Mouse (Mus musculus): ENCODE data around the gene Usp7. TPM values are rescaled to one million over a fixed set of nuclear protein-coding genes. Genes with fewer than 3 reads are reported as not detected.
A peak's percentile ranks its signal among the peaks of the same experiment; 100 is the strongest.

The Usp7 gene
- total RNA-seq (2014; fragmentation: Nextera tagmentation), result 234 and 362 TPM in 2 replicates
- total RNA-seq (2017), result 132 and 150 TPM in 2 replicates
- polyA plus RNA-seq (2012), result 25.9 and 26.9 TPM in 2 replicates

DNA sequence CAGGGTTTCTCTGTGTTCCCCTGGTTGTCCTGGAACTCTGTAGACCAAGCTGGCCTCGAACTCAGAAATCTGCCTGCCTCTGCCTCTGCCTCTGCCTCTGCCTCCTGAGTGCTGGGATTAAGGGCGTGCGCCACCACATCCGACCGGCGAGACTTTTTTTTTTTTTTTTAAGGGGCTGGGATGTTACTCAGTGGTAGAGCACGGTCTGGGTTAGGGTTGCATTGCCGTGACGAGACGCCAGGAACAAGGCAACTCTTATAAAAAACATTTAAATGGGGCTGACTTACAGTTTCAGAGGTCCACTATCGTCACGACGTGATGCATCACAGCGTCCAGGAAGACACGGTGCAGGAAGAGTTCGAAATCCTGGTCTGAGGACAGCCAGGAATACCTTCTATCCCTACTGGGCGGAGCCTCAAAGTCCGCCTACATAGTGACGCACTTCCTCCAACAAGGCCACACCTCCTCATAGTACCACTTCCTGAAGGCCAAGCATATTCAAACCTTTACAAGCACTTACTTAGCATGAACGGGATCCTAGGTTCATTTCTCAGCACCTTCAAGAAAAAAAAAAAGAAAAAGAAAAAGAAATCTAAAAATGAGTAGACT, at the start of gene Usp7:
Gene Usp7, minus strand, starts transcription at position 360 of the 609 bp plus-strand sequence.
- DNase-seq (ENCODE audit: low spot score), result no peak
- no peaks in the 10 kb centered on the region for H3K36me3 ChIP-seq (replicated peaks)
- no peaks in the 10 kb centered on the region for H3K9me3 ChIP-seq (replicated peaks)
- no peak for ATAC-seq (ENCODE audit: extremely low read depth, insufficient number of reproducible peaks, low FRiP score, poor library complexity, severe bottlenecking)
- peaks cover 31% of the 10 kb centered on the region for H3K27me3 ChIP-seq (ENCODE audit: insufficient read depth, low read length)
- TF ChIP-seq GATA2 (IDR thresholded peaks at IDR 0.05; ENCODE audit: borderline replicate concordance, low read depth, low read length), result no peak
- TF ChIP-seq POLR2AphosphoS5 (IDR thresholded peaks at IDR 0.05; ENCODE audit: insufficient replicate concordance, low read depth, low read length), result no peak
- H3K4me1 ChIP-seq (ENCODE audit: insufficient read depth, low read depth, low read length), result peaks cover 2% of the 10 kb centered on the region
- H3K4me3 ChIP-seq (ENCODE audit: low read depth, low read length), result no peak within 1 kb of the TSS

DNA sequence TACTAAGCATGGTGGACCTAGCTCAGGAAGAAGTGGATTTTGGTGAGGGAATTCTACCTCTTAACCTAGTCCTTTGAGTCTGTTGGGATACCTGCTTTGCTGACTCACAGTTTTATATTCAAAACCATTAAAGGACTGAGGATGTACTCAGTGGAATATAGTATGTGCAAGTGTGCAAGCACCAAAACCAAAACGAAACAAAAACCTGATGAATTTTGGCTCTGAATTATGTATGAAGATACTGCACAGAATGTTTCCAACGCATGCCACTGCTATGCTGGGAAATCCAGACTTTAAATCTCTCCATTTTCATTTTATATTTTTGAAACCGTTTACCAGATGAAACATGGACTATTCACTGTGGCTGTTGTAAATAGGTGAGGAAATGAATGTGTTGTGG, 48.4 kb upstream of the Usp7 start:
- TF ChIP-seq GATA1 (IDR thresholded peaks at IDR 0.05; ENCODE audit: borderline replicate concordance, low read length) (no peak), CTCF (IDR thresholded peaks at IDR 0.05; ENCODE audit: low read depth, low read length) (no peak), POLR2AphosphoS5 (IDR thresholded peaks at IDR 0.05; ENCODE audit: insufficient replicate concordance, low read depth, low read length) (no peak), TAL1 (conservative IDR thresholded peaks at IDR 0.05; ENCODE audit: low read depth, low read length) (no peak), GATA2 (IDR thresholded peaks at IDR 0.05; ENCODE audit: borderline replicate concordance, low read depth, low read length) (no peak)
- no peaks in the 10 kb centered on the region for H3K27me3 ChIP-seq (ENCODE audit: insufficient read depth, low read length)
- no peak overlapping the region for H3K4me3 ChIP-seq (ENCODE audit: low read depth, low read length)
- H3K9me3 ChIP-seq (replicated peaks), result no peaks in the 10 kb centered on the region
- peaks cover 80% of the 10 kb centered on the region for H3K36me3 ChIP-seq (replicated peaks)
- DNase-seq (ENCODE audit: low spot score) (no peak), ATAC-seq (ENCODE audit: extremely low read depth, insufficient number of reproducible peaks, low FRiP score, poor library complexity, severe bottlenecking) (no peak)
- peaks cover 29% of the 10 kb centered on the region for H3K4me1 ChIP-seq (ENCODE audit: insufficient read depth, low read depth, low read length)

DNA sequence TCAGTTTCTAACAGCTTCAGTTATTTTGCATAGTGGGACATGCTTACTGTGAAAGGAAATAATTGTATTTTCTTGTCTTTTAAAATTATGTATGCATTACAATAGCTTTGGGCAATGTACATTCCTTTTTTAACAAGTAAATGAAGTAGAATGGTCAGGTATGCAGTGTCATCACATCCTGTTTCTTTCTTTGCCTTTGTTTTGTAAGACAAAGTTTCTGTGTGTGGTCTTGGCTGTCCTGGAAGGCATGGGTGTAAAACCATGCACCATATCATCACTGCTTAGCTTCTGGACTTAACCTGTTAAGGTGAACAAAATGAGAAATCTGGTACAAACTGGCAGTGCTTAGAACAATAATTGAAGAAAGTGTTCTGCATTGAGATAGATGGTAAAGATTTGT, 46.8 kb upstream of the Usp7 start:
- DNase-seq (ENCODE audit: low spot score) (no peak), ATAC-seq (ENCODE audit: extremely low read depth, insufficient number of reproducible peaks, low FRiP score, poor library complexity, severe bottlenecking) (no peak)
- Histone ChIP-seq H3K4me3 (ENCODE audit: low read depth, low read length) (no peak overlapping the region), H3K36me3 (replicated peaks) (peaks cover 84% of the 10 kb centered on the region), H3K27me3 (ENCODE audit: insufficient read depth, low read length) (no peaks in the 10 kb centered on the region), H3K9me3 (replicated peaks) (no peaks in the 10 kb centered on the region), H3K4me1 (ENCODE audit: insufficient read depth, low read depth, low read length) (peaks cover 39% of the 10 kb centered on the region)
- TF ChIP-seq POLR2AphosphoS5 (IDR thresholded peaks at IDR 0.05; ENCODE audit: insufficient replicate concordance, low read depth, low read length) (no peak), TAL1 (conservative IDR thresholded peaks at IDR 0.05; ENCODE audit: low read depth, low read length) (no peak), GATA2 (IDR thresholded peaks at IDR 0.05; ENCODE audit: borderline replicate concordance, low read depth, low read length) (no peak), CTCF (IDR thresholded peaks at IDR 0.05; ENCODE audit: low read depth, low read length) (no peak), GATA1 (IDR thresholded peaks at IDR 0.05; ENCODE audit: borderline replicate concordance, low read length) (no peak)

DNA sequence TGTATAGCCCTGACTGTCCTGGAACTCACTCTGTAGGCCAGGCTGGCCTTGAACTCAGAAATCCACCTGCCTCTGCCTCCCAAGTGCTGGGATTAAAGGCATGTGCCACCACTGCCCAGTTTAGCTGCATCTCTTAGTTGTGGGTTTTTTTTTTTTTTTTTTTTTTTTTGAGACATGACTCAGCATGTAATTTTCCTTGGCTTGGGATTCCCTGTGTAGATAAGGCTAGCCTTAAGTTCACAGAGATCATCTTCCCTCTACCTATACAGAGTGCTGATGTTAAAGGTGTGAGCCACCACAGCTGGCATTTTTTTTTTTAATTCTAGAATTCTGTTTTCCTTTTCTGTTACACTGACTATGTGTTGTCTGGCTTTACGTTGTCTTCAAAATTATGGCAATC, 45.5 kb upstream of the Usp7 start:
- no peaks in the 10 kb centered on the region for H3K27me3 ChIP-seq (ENCODE audit: insufficient read depth, low read length)
- H3K4me1 ChIP-seq (ENCODE audit: insufficient read depth, low read depth, low read length), result peaks cover 44% of the 10 kb centered on the region
- peaks cover 80% of the 10 kb centered on the region for H3K36me3 ChIP-seq (replicated peaks)
- no peak for DNase-seq (ENCODE audit: low spot score)
- TF ChIP-seq CTCF (IDR thresholded peaks at IDR 0.05; ENCODE audit: low read depth, low read length) (no peak), POLR2AphosphoS5 (IDR thresholded peaks at IDR 0.05; ENCODE audit: insufficient replicate concordance, low read depth, low read length) (no peak), TAL1 (conservative IDR thresholded peaks at IDR 0.05; ENCODE audit: low read depth, low read length) (no peak), GATA2 (IDR thresholded peaks at IDR 0.05; ENCODE audit: borderline replicate concordance, low read depth, low read length) (no peak), GATA1 (IDR thresholded peaks at IDR 0.05; ENCODE audit: borderline replicate concordance, low read length) (no peak)
- no peak overlapping the region for H3K4me3 ChIP-seq (ENCODE audit: low read depth, low read length)
- no peaks in the 10 kb centered on the region for H3K9me3 ChIP-seq (replicated peaks)
- ATAC-seq (ENCODE audit: extremely low read depth, insufficient number of reproducible peaks, low FRiP score, poor library complexity, severe bottlenecking), result no peak

DNA sequence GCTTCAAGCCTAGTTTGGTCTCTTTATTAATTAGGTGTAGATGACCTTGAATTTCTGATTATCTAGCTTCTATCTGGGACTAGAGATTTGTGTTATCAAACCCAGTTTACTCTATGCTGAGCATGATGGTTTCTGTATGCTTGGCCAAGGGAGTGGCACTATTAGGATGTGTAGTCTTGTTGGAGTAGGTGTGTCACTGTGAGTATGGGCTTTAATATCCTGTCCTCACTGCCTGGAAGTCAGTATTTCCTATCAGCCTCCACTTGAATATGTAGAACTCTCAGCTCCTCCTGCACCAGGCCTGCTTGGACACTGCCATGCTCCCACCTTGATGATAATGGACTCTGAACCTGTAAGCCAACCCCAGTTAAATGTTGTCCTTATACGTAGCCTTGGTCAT, 44.8 kb upstream of the Usp7 start:
- DNase-seq (ENCODE audit: low spot score) (no peak), ATAC-seq (ENCODE audit: extremely low read depth, insufficient number of reproducible peaks, low FRiP score, poor library complexity, severe bottlenecking) (no peak)
- H3K36me3 ChIP-seq (replicated peaks), result peaks cover 78% of the 10 kb centered on the region
- H3K27me3 ChIP-seq (ENCODE audit: insufficient read depth, low read length), result no peaks in the 10 kb centered on the region
- H3K4me3 ChIP-seq (ENCODE audit: low read depth, low read length), result no peak overlapping the region
- TF ChIP-seq GATA2 (IDR thresholded peaks at IDR 0.05; ENCODE audit: borderline replicate concordance, low read depth, low read length), result no peak
- no peak for TF ChIP-seq GATA1 (IDR thresholded peaks at IDR 0.05; ENCODE audit: borderline replicate concordance, low read length)
- TF ChIP-seq TAL1 (conservative IDR thresholded peaks at IDR 0.05; ENCODE audit: low read depth, low read length), result no peak
- no peak for TF ChIP-seq CTCF (IDR thresholded peaks at IDR 0.05; ENCODE audit: low read depth, low read length)
- no peak for TF ChIP-seq POLR2AphosphoS5 (IDR thresholded peaks at IDR 0.05; ENCODE audit: insufficient replicate concordance, low read depth, low read length)
- no peaks in the 10 kb centered on the region for H3K9me3 ChIP-seq (replicated peaks)
- peaks cover 47% of the 10 kb centered on the region for H3K4me1 ChIP-seq (ENCODE audit: insufficient read depth, low read depth, low read length)

- no peak for DNase-seq (ENCODE audit: low spot score)
- Histone ChIP-seq H3K4me1 (ENCODE audit: insufficient read depth, low read depth, low read length) (peaks cover 28% of the 10 kb centered on the region), H3K27me3 (ENCODE audit: insufficient read depth, low read length) (no peaks in the 10 kb centered on the region), H3K36me3 (replicated peaks) (peaks cover 38% of the 10 kb centered on the region), H3K9me3 (replicated peaks) (no peaks in the 10 kb centered on the region), H3K4me3 (ENCODE audit: low read depth, low read length) (peak overlapping the region; percentile 97)
- TF ChIP-seq POLR2AphosphoS5 (IDR thresholded peaks at IDR 0.05; ENCODE audit: insufficient replicate concordance, low read depth, low read length) (no peak), TAL1 (conservative IDR thresholded peaks at IDR 0.05; ENCODE audit: low read depth, low read length) (no peak), GATA2 (IDR thresholded peaks at IDR 0.05; ENCODE audit: borderline replicate concordance, low read depth, low read length) (no peak), CTCF (IDR thresholded peaks at IDR 0.05; ENCODE audit: low read depth, low read length) (no peak), GATA1 (IDR thresholded peaks at IDR 0.05; ENCODE audit: borderline replicate concordance, low read length) (no peak)
- no peak for ATAC-seq (ENCODE audit: extremely low read depth, insufficient number of reproducible peaks, low FRiP score, poor library complexity, severe bottlenecking)
Measured at GRCm38 (mm10) chr16:8831241-8831640, 39.1 kb upstream of the Usp7 start.

Data from G1E (cell line).